22 mouse cellular contexts compared by ENCODE assay signal in genomic region chr19:47705080-47705771, GRCm38 (mm10). TPM values are rescaled to one million over a fixed set of nuclear protein-coding genes. Genes with fewer than 3 reads are reported as not detected.
DNase-seq lines count a peak whose midpoint lies in the region; ATAC-seq and TF ChIP-seq lines count a peak whose summit lies in the region.
"Had no signal": no experiment of that assay in that cellular context is flagged by ENCODE, and none has a peak within 500 bp of the region (broad histone marks: within the 10 kb centered on the region; RNA-seq: fewer than 3 reads in every experiment).

No protein-coding gene starts in this region.

- 66% methylated on average over 13 of the region's 13 CpGs for WGBS in liver, postnatal 0 days (ENCODE audit: insufficient replicate concordance)
- WGBS in hindbrain, embryonic 13.5 days = 75% methylated on average over 13 of the region's 13 CpGs

- no peak overlapping the region for H3K4me2 ChIP-seq in liver, postnatal 0 days (ENCODE audit: low read depth, low read length)
- H3K4me2 ChIP-seq in hindbrain, embryonic 13.5 days = no peak overlapping the region
- H3K4me2 ChIP-seq: embryonic facial prominence, embryonic 12.5 days; heart, embryonic 11.5 days; limb, embryonic 13.5 days; lung, embryonic 15.5 days had no signal

- no peaks in the 10 kb centered on the region for H3K36me3 ChIP-seq in E14TG2a.4 (ENCODE audit: insufficient read depth, low read length)
- H3K36me3 ChIP-seq in liver, postnatal 0 days (replicated peaks; ENCODE audit: insufficient read depth, low read length) = no peaks in the 10 kb centered on the region
- no peaks in the 10 kb centered on the region for H3K36me3 ChIP-seq in hindbrain, embryonic 13.5 days
- H3K36me3 ChIP-seq: embryonic facial prominence, embryonic 12.5 days; limb, embryonic 13.5 days; lung, embryonic 15.5 days; midbrain, embryonic 10.5 days had no signal

- peak; percentile 24; the same call in 1 of the 2 replicates for TF ChIP-seq CTCF in E14TG2a.4 (conservative IDR thresholded peaks at IDR 0.05; ENCODE audit: low read length)
- no peak for TF ChIP-seq CTCF in liver, postnatal 0 days (IDR thresholded peaks at IDR 0.05; ENCODE audit: low read depth)

- no peaks in the 10 kb centered on the region for H3K27me3 ChIP-seq in E14TG2a.4 (ENCODE audit: insufficient read depth, low read length)
- H3K27me3 ChIP-seq in liver, postnatal 0 days (ENCODE audit: insufficient read depth, low read length) = no peaks in the 10 kb centered on the region
- no peaks in the 10 kb centered on the region for H3K27me3 ChIP-seq in hindbrain, embryonic 13.5 days
- H3K27me3 ChIP-seq: embryonic facial prominence, embryonic 12.5 days; limb, embryonic 13.5 days; lung, embryonic 15.5 days had no signal

- H3K4me1 ChIP-seq in E14TG2a.4 (replicated peaks; ENCODE audit: low read depth, low read length) = peaks cover 27% of the 10 kb centered on the region
- no peaks in the 10 kb centered on the region for H3K4me1 ChIP-seq in liver, postnatal 0 days (ENCODE audit: insufficient read depth)
- no peaks in the 10 kb centered on the region for H3K4me1 ChIP-seq in hindbrain, embryonic 13.5 days (replicated peaks)
- H3K4me1 ChIP-seq: embryonic facial prominence, embryonic 12.5 days had no signal

- no peak for TF ChIP-seq EP300 in liver, postnatal 0 days (IDR thresholded peaks at IDR 0.05; ENCODE audit: low read depth)

- no peak for ATAC-seq in CD4-positive, CD25-positive, alpha-beta regulatory T cell, adult 4 months
- ATAC-seq in liver, postnatal 0 days = peak; percentile 56
- no peak for ATAC-seq in hindbrain, embryonic 13.5 days (ENCODE audit: low FRiP score)
- ATAC-seq in activated CD4-positive, CD25-positive, alpha-beta regulatory T cell, adult 4 months = no peak
- ATAC-seq: forebrain, embryonic 14.5 days had no signal

- H3K9me3 ChIP-seq in E14TG2a.4 (ENCODE audit: low read length) = no peaks in the 10 kb centered on the region
- no peaks in the 10 kb centered on the region for H3K9me3 ChIP-seq in liver, postnatal 0 days (ENCODE audit: low read length)
- no peaks in the 10 kb centered on the region for H3K9me3 ChIP-seq in hindbrain, embryonic 13.5 days
- H3K9me3 ChIP-seq: embryonic facial prominence, embryonic 12.5 days; limb, embryonic 13.5 days; lung, embryonic 15.5 days had no signal

- peak; percentile 16 for DNase-seq in CD4-positive, CD25-positive, alpha-beta regulatory T cell, adult 2 months (ENCODE audit: low read depth, low spot score)
- peak; percentile 86 for DNase-seq in ZHBTc4 (ENCODE audit: low read depth, low spot score)
- no peak for DNase-seq in liver, postnatal 0 days
- DNase-seq in layer of hippocampus, adult 9-11 months = no peak
- DNase-seq: cerebellum, adult 9-11 months; gastrocnemius, postnatal 25 days; heart, postnatal 10 days; kidney, postnatal 4 days; right cerebral cortex, postnatal 4 days; thymus, postnatal 4 days had no signal

- peak overlapping the region; percentile 73 for H3K4me3 ChIP-seq in E14TG2a.4 (replicated peaks; ENCODE audit: low read length)
- no peak overlapping the region for H3K4me3 ChIP-seq in liver, postnatal 0 days (ENCODE audit: low read depth, low read length)
- no peak overlapping the region for H3K4me3 ChIP-seq in hindbrain, embryonic 13.5 days
- H3K4me3 ChIP-seq: embryonic facial prominence, embryonic 12.5 days; erythroblast, embryonic 14.5 days; limb, embryonic 13.5 days; lung, embryonic 15.5 days; midbrain, embryonic 10.5 days had no signal

- H3K9ac ChIP-seq in liver, postnatal 0 days (replicated peaks) = no peak overlapping the region
- no peak overlapping the region for H3K9ac ChIP-seq in hindbrain, embryonic 13.5 days
- H3K9ac ChIP-seq: embryonic facial prominence, embryonic 12.5 days; limb, embryonic 13.5 days; lung, embryonic 15.5 days had no signal

- no peak overlapping the region for H3K27ac ChIP-seq in liver, postnatal 0 days (ENCODE audit: low read depth)
- H3K27ac ChIP-seq in hindbrain, embryonic 13.5 days = no peak overlapping the region
- H3K27ac ChIP-seq: embryonic facial prominence, embryonic 12.5 days; limb, embryonic 13.5 days; lung, embryonic 15.5 days; macrophage; midbrain, embryonic 10.5 days had no signal

RNA-seq across cellular contexts. Expression of gene Col17a1, which starts 13.3 kb away (rescaled TPM):
- polyA plus RNA-seq in CD4-positive, CD25-positive, alpha-beta regulatory T cell, adult 4 months (2017; shearing (Covaris generic)) = not detected
- 0.11 and 0.14 TPM in 2 replicates for polyA plus RNA-seq in liver, postnatal 0 days (2015; fragmentation: Nextera tagmentation; extraction: Ambion mirVana)
- polyA plus RNA-seq in hindbrain, embryonic 13.5 days (2015; fragmentation: Nextera tagmentation; extraction: Ambion mirVana) = 0.18 and 0.31 TPM in 2 replicates
- polyA plus RNA-seq in activated CD4-positive, CD25-positive, alpha-beta regulatory T cell, adult 4 months (2017; shearing (Covaris generic)) = not detected
- polyA plus RNA-seq: erythroblast, embryonic 14.5 days; macrophage had no signal

RNA-seq across cellular contexts. Expression of gene Sfr1, which starts 26.3 kb away (rescaled TPM):
- 100 to 1,000 TPM; 144 to 161 TPM for polyA plus RNA-seq in CD4-positive, CD25-positive, alpha-beta regulatory T cell, adult 4 months (2017; shearing (Covaris generic))
- polyA plus RNA-seq in liver, postnatal 0 days (2015; fragmentation: Nextera tagmentation; extraction: Ambion mirVana) = 69.3 and 69.6 TPM in 2 replicates
- polyA plus RNA-seq in hindbrain, embryonic 13.5 days (2015; fragmentation: Nextera tagmentation; extraction: Ambion mirVana) = 178 and 182 TPM in 2 replicates
- 100 to 1,000 TPM; 132 to 161 TPM for polyA plus RNA-seq in activated CD4-positive, CD25-positive, alpha-beta regulatory T cell, adult 4 months (2017; shearing (Covaris generic))

Comparison
In these comparisons a context has a peak if more than half of its experiments do, and no peak if none do; other contexts are left out.
1. DNase-seq: peak in CD4-positive, CD25-positive, alpha-beta regulatory T cell, adult 2 months (single experiment) and ZHBTc4 (single experiment); none in liver, postnatal 0 days (single experiment) and layer of hippocampus, adult 9-11 months (single experiment).